Mouse (Mus musculus) kidney, adult 2 months (tissue): Measurements from ENCODE around the gene Olfr291.

Experiments
- CTCF ChIP-seq: fragments of 200-500 bp; conservative IDR thresholded peaks from 2 replicates; pipeline ENCODE4 v1.5.1; 2011; ENCODE audit warnings: low read depth, mild to moderate bottlenecking, control low read depth, low read length, moderate library complexity, mixed read lengths; ENCODE audit not compliant: insufficient read depth, insufficient read length
- POLR2A ChIP-seq: fragments of 200-500 bp; IDR thresholded peaks from one replicate; pipeline ENCODE4 v1.6.1; 2011; ENCODE audit warnings: low read depth, low read length, control low read depth

- no peak for TF ChIP-seq CTCF
- no peak for TF ChIP-seq POLR2A
These were observed 47.2 kb upstream of the Olfr291 start for GRCm38 (mm10) chr7:84806159-84806558.
